8 mouse cellular contexts compared by ENCODE assay signal in genomic region chrX:134612285-134612959, GRCm38 (mm10). TPM values are rescaled to one million over a fixed set of nuclear protein-coding genes. Genes with fewer than 3 reads are reported as not detected.
DNase-seq lines count a peak whose midpoint lies in the region; ATAC-seq and TF ChIP-seq lines count a peak whose summit lies in the region.

No protein-coding gene starts in this region.

- peak overlapping the region; percentile 66 for H3K4me3 ChIP-seq in G1E (ENCODE audit: low read depth, low read length)
- peak overlapping the region; percentile 36 for H3K4me3 ChIP-seq in embryonic facial prominence, embryonic 13.5 days
- H3K4me3 ChIP-seq in neural tube, embryonic 13.5 days, result peak overlapping the region; percentile 29

- no peaks in the 10 kb centered on the region for H3K9me3 ChIP-seq in G1E (replicated peaks)
- no peaks in the 10 kb centered on the region for H3K9me3 ChIP-seq in embryonic facial prominence, embryonic 13.5 days
- H3K9me3 ChIP-seq in neural tube, embryonic 13.5 days, result no peaks in the 10 kb centered on the region

- H3K27ac ChIP-seq in embryonic facial prominence, embryonic 13.5 days, result peak overlapping the region; percentile 89
- H3K27ac ChIP-seq in neural tube, embryonic 13.5 days (replicated peaks), result peak overlapping the region; percentile 81

- peaks cover 15% of the 10 kb centered on the region for H3K4me1 ChIP-seq in G1E (ENCODE audit: insufficient read depth, low read depth, low read length)
- no peaks in the 10 kb centered on the region for H3K4me1 ChIP-seq in embryonic facial prominence, embryonic 13.5 days
- no peaks in the 10 kb centered on the region for H3K4me1 ChIP-seq in neural tube, embryonic 13.5 days (replicated peaks)

- peaks cover 10% of the 10 kb centered on the region for H3K36me3 ChIP-seq in G1E (replicated peaks)
- H3K36me3 ChIP-seq in embryonic facial prominence, embryonic 13.5 days, result no peaks in the 10 kb centered on the region
- no peaks in the 10 kb centered on the region for H3K36me3 ChIP-seq in neural tube, embryonic 13.5 days

- peak overlapping the region; percentile 55 for H3K4me2 ChIP-seq in embryonic facial prominence, embryonic 13.5 days
- peak overlapping the region; percentile 54 for H3K4me2 ChIP-seq in neural tube, embryonic 13.5 days

- WGBS in embryonic facial prominence, embryonic 13.5 days, result 15% methylated on average over 15 of the region's 15 CpGs
- WGBS in neural tube, embryonic 13.5 days, result 24% methylated on average over 14 of the region's 15 CpGs

- peak overlapping the region; percentile 55; the same call in 1 of the 2 replicates for H3K9ac ChIP-seq in embryonic facial prominence, embryonic 13.5 days
- peak overlapping the region; percentile 62 for H3K9ac ChIP-seq in neural tube, embryonic 13.5 days

- H3K27me3 ChIP-seq in G1E (ENCODE audit: insufficient read depth, low read length), result no peaks in the 10 kb centered on the region
- H3K27me3 ChIP-seq in embryonic facial prominence, embryonic 13.5 days, result no peaks in the 10 kb centered on the region; the same call in 1 of the 2 replicates
- peaks cover 2% of the 10 kb centered on the region; the same call in 1 of the 2 replicates for H3K27me3 ChIP-seq in neural tube, embryonic 13.5 days

- peak; percentile 22 for DNase-seq in G1E (ENCODE audit: low spot score)
- peak; percentile 37 for DNase-seq in adrenal gland, postnatal 25 days
- DNase-seq in heart, adult 8-10 months (ENCODE audit: low spot score), result peak; percentile 30
- DNase-seq in kidney, adult 18-20 months, result peak; percentile 39
- DNase-seq in lung, adult 18-20 months, result peak; percentile 48 to 60
- peak; percentile 29 for DNase-seq in urinary bladder, postnatal 25 days (ENCODE audit: low spot score)

- peak; percentile 77 for ATAC-seq in G1E (ENCODE audit: extremely low read depth, insufficient number of reproducible peaks, low FRiP score, poor library complexity, severe bottlenecking)
- peak; percentile 83 for ATAC-seq in embryonic facial prominence, embryonic 13.5 days (ENCODE audit: insufficient number of reproducible peaks, insufficient read depth, low FRiP score, low TSS enrichment, low read depth)
- ATAC-seq in neural tube, embryonic 13.5 days (ENCODE audit: low read depth), result peak; percentile 83

- TF ChIP-seq CTCF in G1E (IDR thresholded peaks at IDR 0.05; ENCODE audit: low read depth, low read length), result no peak

RNA-seq across cellular contexts. Expression of gene Hnrnph2, which starts 11.4 kb away (rescaled TPM):
- 73.1 and 89.1 TPM in 2 replicates for total RNA-seq in G1E (2014; fragmentation: Nextera tagmentation)
- 180 and 195 TPM in 2 replicates for total RNA-seq in G1E (2017)
- 13.1 and 21.1 TPM in 2 replicates for polyA plus RNA-seq in G1E (2012)
- 90.6 and 98.0 TPM in 2 replicates for total RNA-seq in adrenal gland, postnatal 25 days (2021)
- polyA plus RNA-seq in embryonic facial prominence, embryonic 13.5 days (2015; fragmentation: Nextera tagmentation; extraction: Ambion mirVana), result 151 and 169 TPM in 2 replicates
- total RNA-seq in heart, adult 8-10 months (2022), result 10 to 100 TPM; 59.2 to 80.7 (median 62.8) TPM
- polyA plus RNA-seq in neural tube, embryonic 13.5 days (2015; fragmentation: Nextera tagmentation; extraction: Ambion mirVana), result 154 and 171 TPM in 2 replicates

RNA-seq across cellular contexts. Expression of gene Gla, which starts 11.5 kb away (rescaled TPM):
- 10.7 and 11.7 TPM in 2 replicates for total RNA-seq in G1E (2014; fragmentation: Nextera tagmentation)
- total RNA-seq in G1E (2017), result 12.8 and 16.0 TPM in 2 replicates
- polyA plus RNA-seq in G1E (2012), result 0.24 and 0.34 TPM in 2 replicates
- 8.4 and 9.0 TPM in 2 replicates for total RNA-seq in adrenal gland, postnatal 25 days (2021)
- 4.0 and 4.5 TPM in 2 replicates for polyA plus RNA-seq in embryonic facial prominence, embryonic 13.5 days (2015; fragmentation: Nextera tagmentation; extraction: Ambion mirVana)
- total RNA-seq in heart, adult 8-10 months (2022), result 1 to 10 TPM; 1.7 to 2.7 (median 1.7) TPM
- 3.4 and 4.2 TPM in 2 replicates for polyA plus RNA-seq in neural tube, embryonic 13.5 days (2015; fragmentation: Nextera tagmentation; extraction: Ambion mirVana)

RNA-seq across cellular contexts. Expression of gene Rpl36a, which starts 27.0 kb away (rescaled TPM):
- 580 and 621 TPM in 2 replicates for total RNA-seq in G1E (2014; fragmentation: Nextera tagmentation)
- total RNA-seq in G1E (2017), result 2,759 and 2,840 TPM in 2 replicates
- 125 and 151 TPM in 2 replicates for polyA plus RNA-seq in G1E (2012)
- 276 and 305 TPM in 2 replicates for total RNA-seq in adrenal gland, postnatal 25 days (2021)
- polyA plus RNA-seq in embryonic facial prominence, embryonic 13.5 days (2015; fragmentation: Nextera tagmentation; extraction: Ambion mirVana), result 430 and 455 TPM in 2 replicates
- total RNA-seq in heart, adult 8-10 months (2022), result 100 to 1,000 TPM in 2 of 4 experiments, 10 to 100 TPM in 2; 71.8 to 139 (median 101) TPM
- 191 and 228 TPM in 2 replicates for polyA plus RNA-seq in neural tube, embryonic 13.5 days (2015; fragmentation: Nextera tagmentation; extraction: Ambion mirVana)

RNA-seq across cellular contexts. Expression of gene Btk, which starts 29.1 kb away (rescaled TPM):
- 46.2 and 48.8 TPM in 2 replicates for total RNA-seq in G1E (2014; fragmentation: Nextera tagmentation)
- total RNA-seq in G1E (2017), result 43.5 and 62.8 TPM in 2 replicates
- polyA plus RNA-seq in G1E (2012), result 4.9 and 10.9 TPM in 2 replicates
- 0.67 and 0.82 TPM in 2 replicates for total RNA-seq in adrenal gland, postnatal 25 days (2021)
- polyA plus RNA-seq in embryonic facial prominence, embryonic 13.5 days (2015; fragmentation: Nextera tagmentation; extraction: Ambion mirVana), result 1.4 and 1.5 TPM in 2 replicates
- 1 to 10 TPM in 1 of 4 experiments, under 1 TPM in 3; 0.44 to 1.3 (median 0.75) TPM for total RNA-seq in heart, adult 8-10 months (2022)
- 0.94 and 1.0 TPM in 2 replicates for polyA plus RNA-seq in neural tube, embryonic 13.5 days (2015; fragmentation: Nextera tagmentation; extraction: Ambion mirVana)

Comparison
In these comparisons a context has a peak if more than half of its experiments do, and no peak if none do; other contexts are left out.
1. Peak in every context shown above with its lines: DNase-seq, ATAC-seq, H3K4me3 ChIP-seq and H3K27ac ChIP-seq.